Comparison of ENCODE assay signal across 9 mouse cellular contexts in genomic region chr3:157115105-157115760, GRCm38 (mm10).
DNase-seq lines count a peak whose midpoint lies in the region; ATAC-seq and TF ChIP-seq lines count a peak whose summit lies in the region.
"Had no signal": no experiment of that assay in that cellular context is flagged by ENCODE, and none has a peak within 500 bp of the region (broad histone marks: within the 10 kb centered on the region; RNA-seq: fewer than 3 reads in every experiment).

No protein-coding gene starts in this region.

- no peaks in the 10 kb centered on the region for H3K27me3 ChIP-seq in heart, embryonic 11.5 days (ENCODE audit: control insufficient read depth, insufficient read depth, low read length)

- TF ChIP-seq CTCF in layer of hippocampus, adult 2 months (conservative IDR thresholded peaks at IDR 0.05), result no peak

- H3K4me1 ChIP-seq in heart, embryonic 11.5 days (ENCODE audit: control insufficient read depth, insufficient read depth, low read length), result peaks cover 11% of the 10 kb centered on the region; the same call in 1 of the 2 replicates

- WGBS in heart, embryonic 11.5 days (ENCODE audit: insufficient replicate concordance), result 26% methylated on average over 5 of the region's 5 CpGs

- no peak for DNase-seq in heart, adult 18-20 months
- peak; percentile 22 for DNase-seq in right cerebral cortex, postnatal 25 days
- no peak for DNase-seq in right cerebral cortex, postnatal 36 days (ENCODE audit: low spot score in 2 of 2)
- peak in 1 of 2 experiments; percentile 27 for DNase-seq in layer of hippocampus, adult 2 months (ENCODE audit: low spot score in 2 of 2)
- DNase-seq in thymus, postnatal 4 days, result no peak
- DNase-seq in frontal cortex, postnatal 14 days (ENCODE audit: low spot score in 2 of 2), result no peak

- peak overlapping the region; percentile 31 for H3K4me2 ChIP-seq in heart, embryonic 11.5 days

- 0 out of 2 replicates have a peak, but pooled peaks have one; percentile 55 for ATAC-seq in heart, embryonic 11.5 days (replicated peaks; ENCODE audit: insufficient number of reproducible peaks, low FRiP score, low TSS enrichment)
- ATAC-seq in monocyte, adult 5-6 weeks (replicated peaks; ENCODE audit: insufficient number of reproducible peaks, low FRiP score, low TSS enrichment, poor library complexity, severe bottlenecking), result no peak

- H3K27ac ChIP-seq in heart, embryonic 11.5 days (ENCODE audit: low read depth, low read length), result peak overlapping the region; percentile 64; the same call in 1 of the 2 replicates
- peak overlapping the region; percentile 49 for H3K27ac ChIP-seq in layer of hippocampus, adult 2 months
- H3K27ac ChIP-seq: liver, embryonic 14.5 days had no signal

- H3K9ac ChIP-seq in heart, embryonic 11.5 days (ENCODE audit: low read depth, low read length), result no peak overlapping the region
- H3K9ac ChIP-seq: liver, embryonic 14.5 days had no signal

- H3K9me3 ChIP-seq in heart, embryonic 11.5 days (replicated peaks; ENCODE audit: control insufficient read depth, low read length), result no peaks in the 10 kb centered on the region

- no peaks in the 10 kb centered on the region for H3K36me3 ChIP-seq in heart, embryonic 11.5 days (ENCODE audit: control insufficient read depth, insufficient read depth, low read length)

- no peak overlapping the region for H3K4me3 ChIP-seq in heart, embryonic 11.5 days (ENCODE audit: low read depth, low read length)
- H3K4me3 ChIP-seq in layer of hippocampus, adult 2 months, result no peak overlapping the region
